Mouse (Mus musculus): ENCODE data around the gene Ccr8. TPM values are rescaled to one million over a fixed set of nuclear protein-coding genes. Genes with fewer than 3 reads are reported as not detected.

Gene Ccr8
- polyA plus RNA-seq, 1 experiment from 2014 or later = 0.38 TPM

- 48% methylated on average over 10 of the region's 10 CpGs for WGBS
- Histone ChIP-seq H3K4me1 (replicated peaks; ENCODE audit: control insufficient read depth, insufficient read depth, low read length) (no peaks in the 10 kb centered on the region), H3K9me3 (ENCODE audit: control insufficient read depth, low read length) (no peaks in the 10 kb centered on the region), H3K4me2 (ENCODE audit: low read depth, low read length) (no peak overlapping the region), H3K4me3 (ENCODE audit: low read length) (no peak overlapping the region), H3K27me3 (ENCODE audit: control insufficient read depth, insufficient read depth, low read depth, low read length) (no peaks in the 10 kb centered on the region), H3K9ac (ENCODE audit: low read length) (no peak overlapping the region), H3K27ac (ENCODE audit: low read length) (no peak overlapping the region), H3K36me3 (ENCODE audit: control insufficient read depth, insufficient read depth, low read length) (no peaks in the 10 kb centered on the region)
- ATAC-seq (ENCODE audit: low read depth) = no peak
These were observed 23.9 kb upstream of the Ccr8 start for GRCm38 (mm10) chr9:120068047-120068446.

GRCm38 (mm10) chr9:120069779-120070178 is 22.1 kb upstream of the Ccr8 start, which contains the start of gene Cx3cr1:
TSS of gene Cx3cr1 (minus strand) at chr9:120069879.
- Histone ChIP-seq H3K9ac (ENCODE audit: low read length) (no peak within 1 kb of the TSS), H3K27ac (ENCODE audit: low read length) (no peak within 1 kb of the TSS), H3K4me2 (ENCODE audit: low read depth, low read length) (no peak within 1 kb of the TSS), H3K4me3 (ENCODE audit: low read length) (no peak within 1 kb of the TSS), H3K9me3 (ENCODE audit: control insufficient read depth, low read length) (no peaks in the 10 kb centered on the region), H3K36me3 (ENCODE audit: control insufficient read depth, insufficient read depth, low read length) (no peaks in the 10 kb centered on the region), H3K4me1 (replicated peaks; ENCODE audit: control insufficient read depth, insufficient read depth, low read length) (no peaks in the 10 kb centered on the region), H3K27me3 (ENCODE audit: control insufficient read depth, insufficient read depth, low read depth, low read length) (no peaks in the 10 kb centered on the region)
- no peak for ATAC-seq (ENCODE audit: low read depth)
- 76% methylated on average over 11 of the region's 11 CpGs for WGBS

GRCm38 (mm10) chr9:120071251-120071650 is 20.7 kb upstream of the Ccr8 start:
- Histone ChIP-seq H3K4me2 (ENCODE audit: low read depth, low read length) (no peak overlapping the region), H3K4me1 (replicated peaks; ENCODE audit: control insufficient read depth, insufficient read depth, low read length) (no peaks in the 10 kb centered on the region), H3K36me3 (ENCODE audit: control insufficient read depth, insufficient read depth, low read length) (no peaks in the 10 kb centered on the region), H3K27me3 (ENCODE audit: control insufficient read depth, insufficient read depth, low read depth, low read length) (no peaks in the 10 kb centered on the region), H3K9ac (ENCODE audit: low read length) (no peak overlapping the region), H3K9me3 (ENCODE audit: control insufficient read depth, low read length) (no peaks in the 10 kb centered on the region), H3K4me3 (ENCODE audit: low read length) (no peak overlapping the region), H3K27ac (ENCODE audit: low read length) (no peak overlapping the region)
- no peak for ATAC-seq (ENCODE audit: low read depth)
- WGBS = 66% methylated on average over 2 of the region's 2 CpGs

GRCm38 (mm10) chr9:120073169-120073568 is 18.7 kb upstream of the Ccr8 start:
- Histone ChIP-seq H3K9ac (ENCODE audit: low read length) (no peak overlapping the region), H3K4me3 (ENCODE audit: low read length) (no peak overlapping the region), H3K4me2 (ENCODE audit: low read depth, low read length) (no peak overlapping the region), H3K36me3 (ENCODE audit: control insufficient read depth, insufficient read depth, low read length) (no peaks in the 10 kb centered on the region), H3K27ac (ENCODE audit: low read length) (no peak overlapping the region), H3K27me3 (ENCODE audit: control insufficient read depth, insufficient read depth, low read depth, low read length) (no peaks in the 10 kb centered on the region), H3K4me1 (replicated peaks; ENCODE audit: control insufficient read depth, insufficient read depth, low read length) (no peaks in the 10 kb centered on the region), H3K9me3 (ENCODE audit: control insufficient read depth, low read length) (no peaks in the 10 kb centered on the region)
- peak; percentile 69; the same call in 1 of the 2 replicates for ATAC-seq (ENCODE audit: low read depth)
- 18% methylated on average over 3 of the region's 3 CpGs for WGBS

GRCm38 (mm10) chr9:120074516-120074915 is 17.4 kb upstream of the Ccr8 start:
- Histone ChIP-seq H3K4me3 (ENCODE audit: low read length) (no peak overlapping the region), H3K4me1 (replicated peaks; ENCODE audit: control insufficient read depth, insufficient read depth, low read length) (no peaks in the 10 kb centered on the region), H3K27ac (ENCODE audit: low read length) (no peak overlapping the region), H3K36me3 (ENCODE audit: control insufficient read depth, insufficient read depth, low read length) (no peaks in the 10 kb centered on the region), H3K9ac (ENCODE audit: low read length) (no peak overlapping the region), H3K9me3 (ENCODE audit: control insufficient read depth, low read length) (no peaks in the 10 kb centered on the region), H3K27me3 (ENCODE audit: control insufficient read depth, insufficient read depth, low read depth, low read length) (no peaks in the 10 kb centered on the region), H3K4me2 (ENCODE audit: low read depth, low read length) (no peak overlapping the region)
- 81% methylated on average over 7 of the region's 7 CpGs for WGBS
- no peak for ATAC-seq (ENCODE audit: low read depth)

GRCm38 (mm10) chr9:120078241-120078640 is 13.7 kb upstream of the Ccr8 start:
- 71% methylated on average over 3 of the region's 3 CpGs for WGBS
- Histone ChIP-seq H3K4me2 (ENCODE audit: low read depth, low read length) (no peak overlapping the region), H3K4me1 (replicated peaks; ENCODE audit: control insufficient read depth, insufficient read depth, low read length) (no peaks in the 10 kb centered on the region), H3K27me3 (ENCODE audit: control insufficient read depth, insufficient read depth, low read depth, low read length) (no peaks in the 10 kb centered on the region), H3K36me3 (ENCODE audit: control insufficient read depth, insufficient read depth, low read length) (no peaks in the 10 kb centered on the region), H3K9me3 (ENCODE audit: control insufficient read depth, low read length) (no peaks in the 10 kb centered on the region), H3K9ac (ENCODE audit: low read length) (no peak overlapping the region), H3K4me3 (ENCODE audit: low read length) (no peak overlapping the region), H3K27ac (ENCODE audit: low read length) (no peak overlapping the region)
- ATAC-seq (ENCODE audit: low read depth) = no peak

GRCm38 (mm10) chr9:120079901-120080300 is 12.0 kb upstream of the Ccr8 start:
- no peaks in the 10 kb centered on the region for H3K9me3 ChIP-seq (ENCODE audit: control insufficient read depth, low read length)
- 49% methylated on average over 7 of the region's 7 CpGs for WGBS
- H3K27me3 ChIP-seq (ENCODE audit: control insufficient read depth, insufficient read depth, low read depth, low read length) = no peaks in the 10 kb centered on the region
- H3K27ac ChIP-seq (ENCODE audit: low read length) = no peak overlapping the region
- H3K9ac ChIP-seq (ENCODE audit: low read length) = no peak overlapping the region
- no peak for ATAC-seq (ENCODE audit: low read depth)
- no peak overlapping the region for H3K4me3 ChIP-seq (ENCODE audit: low read length)
- H3K36me3 ChIP-seq (ENCODE audit: control insufficient read depth, insufficient read depth, low read length) = no peaks in the 10 kb centered on the region
- no peaks in the 10 kb centered on the region for H3K4me1 ChIP-seq (replicated peaks; ENCODE audit: control insufficient read depth, insufficient read depth, low read length)
- H3K4me2 ChIP-seq (ENCODE audit: low read depth, low read length) = no peak overlapping the region

GRCm38 (mm10) chr9:120080546-120081108 is 11.3 kb upstream of the Ccr8 start:
- Histone ChIP-seq H3K27ac (ENCODE audit: low read length) (no peak overlapping the region), H3K9me3 (ENCODE audit: control insufficient read depth, low read length) (no peaks in the 10 kb centered on the region), H3K9ac (ENCODE audit: low read length) (no peak overlapping the region), H3K27me3 (ENCODE audit: control insufficient read depth, insufficient read depth, low read depth, low read length) (no peaks in the 10 kb centered on the region), H3K4me1 (replicated peaks; ENCODE audit: control insufficient read depth, insufficient read depth, low read length) (no peaks in the 10 kb centered on the region), H3K4me2 (ENCODE audit: low read depth, low read length) (no peak overlapping the region), H3K36me3 (ENCODE audit: control insufficient read depth, insufficient read depth, low read length) (no peaks in the 10 kb centered on the region), H3K4me3 (ENCODE audit: low read length) (no peak overlapping the region)
- no peak for ATAC-seq (ENCODE audit: low read depth)
- WGBS = 61% methylated on average over 8 of the region's 8 CpGs

GRCm38 (mm10) chr9:120081247-120081646 is 10.7 kb upstream of the Ccr8 start:
- ATAC-seq (ENCODE audit: low read depth) = no peak
- 68% methylated on average over 6 of the region's 6 CpGs for WGBS
- no peaks in the 10 kb centered on the region for H3K27me3 ChIP-seq (ENCODE audit: control insufficient read depth, insufficient read depth, low read depth, low read length)

GRCm38 (mm10) chr9:120081967-120082366 is 9.9 kb upstream of the Ccr8 start:
- no peaks in the 10 kb centered on the region for H3K9me3 ChIP-seq (ENCODE audit: control insufficient read depth, low read length)
- no peaks in the 10 kb centered on the region for H3K27me3 ChIP-seq (ENCODE audit: control insufficient read depth, insufficient read depth, low read depth, low read length)
- H3K4me1 ChIP-seq (replicated peaks; ENCODE audit: control insufficient read depth, insufficient read depth, low read length) = no peaks in the 10 kb centered on the region
- no peaks in the 10 kb centered on the region for H3K36me3 ChIP-seq (ENCODE audit: control insufficient read depth, insufficient read depth, low read length)
- no peak overlapping the region for H3K9ac ChIP-seq (ENCODE audit: low read length)
- WGBS = 71% methylated on average over 5 of the region's 5 CpGs
- no peak overlapping the region for H3K4me2 ChIP-seq (ENCODE audit: low read depth, low read length)
- no peak overlapping the region for H3K4me3 ChIP-seq (ENCODE audit: low read length)
- no peak for ATAC-seq (ENCODE audit: low read depth)
- H3K27ac ChIP-seq (ENCODE audit: low read length) = no peak overlapping the region

More at GRCm38 (mm10) chr9:120081247-120081646, 10.7 kb upstream of the Ccr8 start:
- no peak overlapping the region for H3K4me2 ChIP-seq (ENCODE audit: low read depth, low read length)
- no peak overlapping the region for H3K4me3 ChIP-seq (ENCODE audit: low read length)
- H3K4me1 ChIP-seq (replicated peaks; ENCODE audit: control insufficient read depth, insufficient read depth, low read length) = no peaks in the 10 kb centered on the region
- H3K27ac ChIP-seq (ENCODE audit: low read length) = no peak overlapping the region
- H3K36me3 ChIP-seq (ENCODE audit: control insufficient read depth, insufficient read depth, low read length) = no peaks in the 10 kb centered on the region
- H3K9me3 ChIP-seq (ENCODE audit: control insufficient read depth, low read length) = no peaks in the 10 kb centered on the region
- H3K9ac ChIP-seq (ENCODE audit: low read length) = no peak overlapping the region
